Mouse (Mus musculus) forebrain, postnatal 0 days (tissue): ENCODE results near the gene Tanc1. TPM values are rescaled to one million over a fixed set of nuclear protein-coding genes. Genes with fewer than 3 reads are reported as not detected.
A peak's percentile ranks its signal among the peaks of the same experiment; 100 is the strongest.

ENCODE experiments used
- ATAC-seq: fragments of 200-750 bp; cut with Nextera tagmentation; 2 replicates; pipeline ENCODE4 v1.8.0; 2017; ENCODE audit warnings: mild to moderate bottlenecking, moderate library complexity
- DNase-seq: peaks from one replicate; pipeline ENCODE4 v3.0.0-alpha.2; 2015
- H3K27ac ChIP-seq: fragments of 300-500 bp; sonication (generic); 2 replicates; pipeline ENCODE4 v1.5.1; 2014; ENCODE audit warnings: low read depth, mild to moderate bottlenecking, antibody characterized with exemption, low read length, moderate library complexity, mixed read lengths
- H3K27me3 ChIP-seq: fragments of 300-500 bp; sonication (generic); 2 replicates; pipeline ENCODE4 v1.6.1; 2014; ENCODE audit warnings: mild to moderate bottlenecking, low read length, mixed read lengths; ENCODE audit not compliant: insufficient read depth
- H3K36me3 ChIP-seq: fragments of 300-500 bp; sonication (generic); 2 replicates; pipeline ENCODE4 v1.6.1; 2014; ENCODE audit warnings: mild to moderate bottlenecking, moderate library complexity; ENCODE audit not compliant: insufficient read depth
- H3K4me1 ChIP-seq: fragments of 300-500 bp; sonication (generic); 2 replicates; pipeline ENCODE4 v1.6.1; 2014; ENCODE audit warnings: antibody characterized with exemption; ENCODE audit not compliant: insufficient read depth
- H3K4me2 ChIP-seq: fragments of 300-500 bp; sonication (generic); 2 replicates; pipeline ENCODE4 v1.6.1; 2014; ENCODE audit warnings: low read depth, mild to moderate bottlenecking, moderate library complexity
- H3K4me3 ChIP-seq: fragments of 300-500 bp; sonication (generic); 2 replicates; pipeline ENCODE4 v1.5.1; 2014; ENCODE audit warnings: low read depth, low read length, mixed read lengths
- H3K9ac ChIP-seq: fragments of 300-500 bp; sonication (generic); 2 replicates; pipeline ENCODE4 v1.6.1; 2014; ENCODE audit warnings: mild to moderate bottlenecking
- H3K9me3 ChIP-seq: fragments of 300-500 bp; sonication (generic); 2 replicates; pipeline ENCODE4 v1.6.1; 2016; ENCODE audit warnings: low read length
- CTCF ChIP-seq: sonication (generic); IDR thresholded peaks from 2 replicates; pipeline ENCODE4 v1.5.1; 2016; ENCODE audit warnings: antibody characterized with exemption, control low read depth, low read depth
- WGBS: fragments of 180-500 bp; shearing (Covaris S2); extraction: QIAGEN DNeasy Blood & Tissue Kit; methylation state at CpG from one replicate; pipeline ENCODE4 v1.1.7; 2014; 5-methylcytosine and 5-hydroxymethylcytosine counted together
- polyA plus RNA-seq: library from polyadenylated mRNA; unstranded; fragments of >200 nt; fragmentation: Nextera tagmentation; extraction: Ambion mirVana; gene quantifications from 2 replicates; pipeline ENCODE4 v1.2.1, GENCODE M21; 2015
- total RNA-seq: library from RNA; depleted of rRNA; stranded (reverse); fragments of >200 nt; gene quantifications from 2 replicates; pipeline ENCODE4 v1.2.3, GENCODE M21; 2014

Gene Tanc1
- total and polyA plus RNA-seq, 2 experiments from 2014 or later: 2.9 to 5.0 TPM

DNA sequence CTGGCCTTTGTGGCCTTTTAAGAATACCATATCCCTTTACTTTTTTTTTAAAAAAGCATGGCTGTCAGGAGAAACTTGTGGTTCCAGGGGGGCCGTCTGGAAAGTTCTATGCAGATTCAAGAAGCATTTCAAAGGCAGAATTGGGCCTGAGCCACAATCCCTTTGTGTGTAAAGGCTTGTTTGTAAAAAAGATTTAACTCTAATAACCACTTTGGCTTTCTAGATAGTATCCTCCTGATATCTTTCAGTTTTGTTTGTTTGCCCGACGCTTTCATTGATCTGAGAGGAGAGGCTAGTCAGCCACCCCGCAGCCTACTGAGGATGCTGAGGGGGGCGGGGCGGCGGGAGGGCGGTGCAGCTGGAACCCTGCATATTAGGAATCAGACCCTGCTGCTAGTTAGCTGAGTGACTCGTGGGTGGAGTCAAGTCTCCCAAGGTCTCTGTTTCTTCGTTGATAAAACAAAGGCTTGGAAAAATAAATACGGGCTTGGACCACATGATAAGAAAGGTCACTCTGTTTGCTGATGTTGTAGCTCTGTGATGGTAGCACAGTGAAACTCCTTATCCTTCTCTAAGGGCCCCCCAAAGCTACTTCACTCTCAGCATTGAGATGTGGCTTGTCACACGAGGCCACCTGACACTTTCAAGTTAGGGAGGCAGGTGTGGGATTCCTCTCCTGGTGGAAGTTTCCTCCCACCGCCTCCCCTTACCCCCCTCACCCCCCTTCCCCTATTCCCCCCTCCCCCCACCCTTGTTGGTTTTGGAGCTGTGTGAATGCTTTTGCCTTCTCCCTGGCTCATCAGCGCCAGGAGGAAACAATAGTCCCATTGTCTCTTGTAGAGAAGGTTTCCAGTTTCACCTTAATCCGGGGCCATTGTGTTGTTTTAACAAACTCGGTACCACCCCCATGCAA is 86.1 kb downstream of the Tanc1 start:
- H3K4me3 ChIP-seq: 0 out of 2 replicates have a peak overlapping the region, but pooled peaks have one; percentile 1
- H3K27me3 ChIP-seq: no peaks in the 10 kb centered on the region
- H3K4me1 ChIP-seq: peaks cover 13% of the 10 kb centered on the region; the same call in 1 of the 2 replicates
- WGBS: 2% methylated on average over 16 of the region's 16 CpGs
- H3K36me3 ChIP-seq: no peaks in the 10 kb centered on the region
- H3K9ac ChIP-seq: 0 out of 2 replicates have a peak overlapping the region, but pooled peaks have one; percentile 14
- no peak for TF ChIP-seq CTCF
- H3K4me2 ChIP-seq: peak overlapping the region; percentile 38
- DNase-seq (no peak), ATAC-seq (peak; percentile 90)
- peak overlapping the region; percentile 50; the same call in 1 of the 2 replicates for H3K27ac ChIP-seq
- H3K9me3 ChIP-seq: no peaks in the 10 kb centered on the region

- no peak for ATAC-seq
- Histone ChIP-seq H3K36me3 (no peaks in the 10 kb centered on the region), H3K27me3 (no peaks in the 10 kb centered on the region), H3K4me3 (no peak overlapping the region), H3K4me1 (peaks cover 13% of the 10 kb centered on the region; the same call in 1 of the 2 replicates), H3K4me2 (no peak overlapping the region), H3K27ac (no peak overlapping the region), H3K9me3 (no peaks in the 10 kb centered on the region), H3K9ac (no peak overlapping the region)
- TF ChIP-seq CTCF: no peak
- WGBS: 33% methylated on average over 7 of the region's 7 CpGs
- no peak for DNase-seq
Observed at GRCm38 (mm10) chr2:59698635-59699300, 86.9 kb downstream of the Tanc1 start.

- DNase-seq (no peak), ATAC-seq (no peak)
- Histone ChIP-seq H3K9me3 (no peaks in the 10 kb centered on the region), H3K27ac (no peak overlapping the region), H3K27me3 (no peaks in the 10 kb centered on the region), H3K4me2 (no peak overlapping the region), H3K9ac (no peak overlapping the region), H3K36me3 (no peaks in the 10 kb centered on the region), H3K4me3 (no peak overlapping the region), H3K4me1 (peaks cover 13% of the 10 kb centered on the region; the same call in 1 of the 2 replicates)
- no peak for TF ChIP-seq CTCF
- 82% methylated on average over 9 of the region's 9 CpGs for WGBS
Observed at GRCm38 (mm10) chr2:59699893-59700292, 88.1 kb downstream of the Tanc1 start.

DNA sequence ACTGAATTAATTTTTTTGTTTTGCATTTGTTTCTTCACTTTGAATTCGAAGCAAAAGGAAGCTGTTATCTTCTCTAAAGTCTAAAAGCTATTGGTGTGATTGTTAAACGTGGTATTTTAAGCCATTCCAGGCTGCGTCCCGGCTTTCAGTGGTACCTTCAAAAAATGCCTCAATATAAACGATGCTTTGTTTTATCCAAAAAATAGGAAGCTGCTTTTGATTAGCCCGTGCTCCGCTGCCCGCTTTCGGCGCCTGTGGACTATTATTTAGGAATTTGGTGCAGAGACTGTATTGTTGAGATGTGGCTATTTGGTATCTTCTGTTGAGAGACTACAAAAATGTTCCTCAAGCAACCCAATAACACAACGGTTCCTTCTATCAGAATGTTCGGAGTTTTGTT is 93.4 kb downstream of the Tanc1 start:
- no peak overlapping the region for H3K9ac ChIP-seq
- H3K9me3 ChIP-seq: no peaks in the 10 kb centered on the region
- 45% methylated on average over 12 of the region's 12 CpGs for WGBS
- H3K36me3 ChIP-seq: no peaks in the 10 kb centered on the region
- H3K4me1 ChIP-seq: no peaks in the 10 kb centered on the region
- no peak overlapping the region for H3K4me2 ChIP-seq
- no peak for TF ChIP-seq CTCF
- H3K27me3 ChIP-seq: no peaks in the 10 kb centered on the region
- ATAC-seq (no peak), DNase-seq (no peak)
- no peak overlapping the region for H3K27ac ChIP-seq
- no peak overlapping the region for H3K4me3 ChIP-seq

DNA sequence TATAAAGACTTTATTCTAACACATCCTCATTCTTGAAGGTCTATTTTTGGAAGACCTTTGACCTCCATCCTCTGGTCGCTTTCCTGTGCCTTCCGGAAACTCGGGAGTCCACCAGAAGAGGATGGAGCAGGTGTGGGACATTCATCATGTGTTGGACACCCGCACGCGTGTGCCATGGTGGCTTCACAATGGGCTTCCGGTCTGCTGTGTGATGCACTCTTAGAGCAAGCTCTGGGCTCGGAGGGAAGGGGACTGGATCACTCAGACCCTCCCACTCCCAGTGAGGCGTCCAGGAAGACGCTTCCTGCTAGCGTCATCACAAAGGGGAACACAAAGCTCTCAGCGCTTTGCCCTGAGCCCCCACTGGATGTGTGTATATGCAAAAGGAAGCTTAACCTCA is 95.0 kb downstream of the Tanc1 start:
- ATAC-seq: no peak
- H3K27me3 ChIP-seq: no peaks in the 10 kb centered on the region
- H3K4me2 ChIP-seq: no peak overlapping the region
- WGBS: 88% methylated on average over 12 of the region's 12 CpGs
- no peaks in the 10 kb centered on the region for H3K9me3 ChIP-seq
- H3K27ac ChIP-seq: no peak overlapping the region
- H3K36me3 ChIP-seq: no peaks in the 10 kb centered on the region
- no peak for DNase-seq
- no peak overlapping the region for H3K4me3 ChIP-seq
- TF ChIP-seq CTCF: no peak
- no peaks in the 10 kb centered on the region for H3K4me1 ChIP-seq
- no peak overlapping the region for H3K9ac ChIP-seq

GRCm38 (mm10) chr2:59707922-59708706 is 96.3 kb downstream of the Tanc1 start:
- 69% methylated on average over 13 of the region's 13 CpGs for WGBS
- Histone ChIP-seq H3K4me2 (no peak overlapping the region), H3K27me3 (no peaks in the 10 kb centered on the region), H3K36me3 (no peaks in the 10 kb centered on the region), H3K4me3 (no peak overlapping the region), H3K9me3 (no peaks in the 10 kb centered on the region), H3K27ac (no peak overlapping the region), H3K4me1 (no peaks in the 10 kb centered on the region), H3K9ac (no peak overlapping the region)
- DNase-seq: no peak
- ATAC-seq: no peak
- no peak for TF ChIP-seq CTCF
